Mouse (Mus musculus): Measurements from ENCODE around the gene Nanp. TPM values are rescaled to one million over a fixed set of nuclear protein-coding genes. Genes with fewer than 3 reads are reported as not detected.

Nanp gene
- total RNA-seq, 2 experiments from 2014 or later = 16.5 to 22.1 TPM

GRCm38 (mm10) chr2:151000402-151001178, 38.6 kb downstream of the Nanp start:
- peak; percentile 79 for ATAC-seq (replicated peaks; ENCODE audit: low FRiP score, poor library complexity, severe bottlenecking)

GRCm38 (mm10) chr2:150999021-150999420, 40.2 kb downstream of the Nanp start:
- no peak for ATAC-seq (replicated peaks; ENCODE audit: low FRiP score, poor library complexity, severe bottlenecking)

GRCm38 (mm10) chr2:150997618-150998017, 41.6 kb downstream of the Nanp start:
- no peak for ATAC-seq (replicated peaks; ENCODE audit: low FRiP score, poor library complexity, severe bottlenecking)

GRCm38 (mm10) chr2:150995324-150995723, 43.9 kb downstream of the Nanp start:
- ATAC-seq (replicated peaks; ENCODE audit: low FRiP score, poor library complexity, severe bottlenecking) = no peak

- no peak for ATAC-seq (replicated peaks; ENCODE audit: low FRiP score, poor library complexity, severe bottlenecking)
These were observed 48.1 kb downstream of the Nanp start for GRCm38 (mm10) chr2:150991050-150991449.

GRCm38 (mm10) chr2:150990506-150990905, 48.7 kb downstream of the Nanp start:
- no peak for ATAC-seq (replicated peaks; ENCODE audit: low FRiP score, poor library complexity, severe bottlenecking)

GRCm38 (mm10) chr2:150985359-150985758, 53.8 kb downstream of the Nanp start:
- no peak for ATAC-seq (replicated peaks; ENCODE audit: low FRiP score, poor library complexity, severe bottlenecking)

- no peak for ATAC-seq (replicated peaks; ENCODE audit: low FRiP score, poor library complexity, severe bottlenecking)
These were observed 57.1 kb downstream of the Nanp start for GRCm38 (mm10) chr2:150982051-150982450.

GRCm38 (mm10) chr2:150981524-150981923, 57.7 kb downstream of the Nanp start:
- ATAC-seq (replicated peaks; ENCODE audit: low FRiP score, poor library complexity, severe bottlenecking) = no peak

GRCm38 (mm10) chr2:150979861-150980620, 59.2 kb downstream of the Nanp start:
- ATAC-seq (replicated peaks; ENCODE audit: low FRiP score, poor library complexity, severe bottlenecking) = no peak

Other genes with a start within 250 kb of the Nanp start
- gene Abhd12, start 134.7 kb downstream of the Nanp start, total RNA-seq (2015; ENCODE audit: low replicate concordance) = 14.6 and 26.1 TPM in 2 replicates
- gene Abhd12, start 134.7 kb downstream of the Nanp start, total RNA-seq (2017; ENCODE audit: low replicate concordance) = 13.4 and 42.8 TPM in 2 replicates
- 6.0 and 21.3 TPM in 2 replicates for gene Gins1, start 134.0 kb downstream of the Nanp start, total RNA-seq (2015; ENCODE audit: low replicate concordance)
- gene Gins1, start 134.0 kb downstream of the Nanp start, total RNA-seq (2017; ENCODE audit: low replicate concordance) = 21.1 and 23.8 TPM in 2 replicates
- gene Ninl, start within 50 bp of the Nanp start, total RNA-seq (2015; ENCODE audit: low replicate concordance) = 16.9 and 21.9 TPM in 2 replicates
- gene Ninl, start within 50 bp of the Nanp start, total RNA-seq (2017; ENCODE audit: low replicate concordance) = 71.1 and 103 TPM in 2 replicates
- gene Gm14151, start 53.0 kb upstream of the Nanp start, total RNA-seq (2015; ENCODE audit: low replicate concordance) = not detected in 2 replicates
- not detected in 2 replicates for gene Gm14151, start 53.0 kb upstream of the Nanp start, total RNA-seq (2017; ENCODE audit: low replicate concordance)
- not detected in 2 replicates for gene Gm14147, start 58.8 kb upstream of the Nanp start, total RNA-seq (2015; ENCODE audit: low replicate concordance)
- 0.56 TPM in 1 of 2 replicates, not detected in the other for gene Gm14147, start 58.8 kb upstream of the Nanp start, total RNA-seq (2017; ENCODE audit: low replicate concordance)